Mouse (Mus musculus): Measurements from ENCODE around the gene Rnf6. TPM values are rescaled to one million over a fixed set of nuclear protein-coding genes. Genes with fewer than 3 reads are reported as not detected.

Gene Rnf6
- total and polyA plus RNA-seq, 3 experiments, result 15.6 to 43.1 (median 40.6) TPM

- Histone ChIP-seq H3K4me3 (no peak overlapping the region), H3K27ac (no peak overlapping the region), H3K27me3 (ENCODE audit: control insufficient read depth, insufficient read depth, low read length) (no peaks in the 10 kb centered on the region), H3K36me3 (ENCODE audit: control insufficient read depth, insufficient read depth, low read length) (peaks cover 12% of the 10 kb centered on the region), H3K9ac (ENCODE audit: low read depth, low read length) (no peak overlapping the region), H3K79me2 (replicated peaks; ENCODE audit: control insufficient read depth, insufficient read depth, low read length) (peaks cover 7% of the 10 kb centered on the region), H3K4me1 (ENCODE audit: control insufficient read depth, insufficient read depth, low read length) (peaks cover 7% of the 10 kb centered on the region)
- intact Hi-C loops (cut with DNase I), result loop anchor here (5.0 kb wide), 1 partner anchor 53 kb away; no protein-coding TSS in a partner anchor
- TF ChIP-seq CTCF (IDR thresholded peaks at IDR 0.05), result no peak
- no peak for DNase-seq
- 63% methylated on average over 1 of the region's 1 CpGs for WGBS
These were observed 13.0 kb upstream of the Rnf6 start for GRCm38 (mm10) chr5:146234336-146234735.

- no peak overlapping the region for H3K9ac ChIP-seq (ENCODE audit: low read depth, low read length)
- H3K4me3 ChIP-seq, result peak overlapping the region; percentile 68
- H3K79me2 ChIP-seq (replicated peaks; ENCODE audit: control insufficient read depth, insufficient read depth, low read length), result peaks cover 7% of the 10 kb centered on the region
- TF ChIP-seq CTCF (IDR thresholded peaks at IDR 0.05), result no peak
- no peak for TF ChIP-seq POLR2A (IDR thresholded peaks at IDR 0.05; ENCODE audit: insufficient read depth, low read depth, low read length)
- TF ChIP-seq EP300 (IDR thresholded peaks at IDR 0.05; ENCODE audit: insufficient read depth, low read depth, low read length), result no peak
- peaks cover 12% of the 10 kb centered on the region for H3K36me3 ChIP-seq (ENCODE audit: control insufficient read depth, insufficient read depth, low read length)
- intact Hi-C loops (cut with DNase I), result loop anchor here (5.0 kb wide), 1 partner anchor 54 kb away; no protein-coding TSS in a partner anchor
- H3K4me1 ChIP-seq (ENCODE audit: control insufficient read depth, insufficient read depth, low read length), result peaks cover 7% of the 10 kb centered on the region
- no peak overlapping the region; the same call in 1 of the 2 replicates for H3K27ac ChIP-seq
- no peak for DNase-seq
- WGBS, result 10% methylated on average over 11 of the region's 11 CpGs
- no peaks in the 10 kb centered on the region for H3K27me3 ChIP-seq (ENCODE audit: control insufficient read depth, insufficient read depth, low read length)
These were observed 11.5 kb upstream of the Rnf6 start for GRCm38 (mm10) chr5:146232816-146233215.

GRCm38 (mm10) chr5:146232056-146232675 is 10.8 kb upstream of the Rnf6 start:
- peaks cover 12% of the 10 kb centered on the region for H3K36me3 ChIP-seq (ENCODE audit: control insufficient read depth, insufficient read depth, low read length)
- H3K4me1 ChIP-seq (ENCODE audit: control insufficient read depth, insufficient read depth, low read length), result peaks cover 7% of the 10 kb centered on the region
- peak overlapping the region; percentile 93; the same call in 1 of the 2 replicates for H3K9ac ChIP-seq (ENCODE audit: low read depth, low read length)
- TF ChIP-seq CTCF (IDR thresholded peaks at IDR 0.05) (no peak), POLR2A (IDR thresholded peaks at IDR 0.05; ENCODE audit: insufficient read depth, low read depth, low read length) (no peak)
- no peak for DNase-seq
- 10% methylated on average over 6 of the region's 6 CpGs for WGBS
- no peaks in the 10 kb centered on the region for H3K27me3 ChIP-seq (ENCODE audit: control insufficient read depth, insufficient read depth, low read length)
- intact Hi-C loops (cut with DNase I), result loop anchor here (5.0 kb wide), 1 partner anchor 55 kb away; no protein-coding TSS in a partner anchor
- H3K79me2 ChIP-seq (replicated peaks; ENCODE audit: control insufficient read depth, insufficient read depth, low read length), result peaks cover 7% of the 10 kb centered on the region
- H3K27ac ChIP-seq, result peak overlapping the region; percentile 93
- H3K4me3 ChIP-seq, result peak overlapping the region; percentile 68

DNA sequence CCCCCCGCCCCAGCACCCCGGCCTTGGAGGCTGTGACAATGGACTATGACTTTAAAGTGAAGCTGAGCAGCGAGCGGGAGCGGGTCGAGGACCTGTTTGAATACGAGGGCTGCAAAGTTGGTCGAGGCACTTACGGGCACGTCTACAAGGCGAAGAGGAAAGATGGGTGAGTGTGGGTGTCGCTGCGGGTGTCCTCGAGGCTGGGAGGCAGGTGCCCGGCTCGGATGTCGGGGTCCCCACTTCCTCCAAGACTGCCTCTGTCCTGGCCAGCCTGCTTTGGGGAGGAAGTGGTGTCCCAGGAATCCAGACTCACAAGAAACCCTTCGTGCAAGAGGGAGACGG is 10.3 kb upstream of the Rnf6 start:
- Histone ChIP-seq H3K27me3 (ENCODE audit: control insufficient read depth, insufficient read depth, low read length) (no peaks in the 10 kb centered on the region), H3K4me1 (ENCODE audit: control insufficient read depth, insufficient read depth, low read length) (peaks cover 7% of the 10 kb centered on the region), H3K4me3 (peak overlapping the region; percentile 68), H3K27ac (peak overlapping the region; percentile 93), H3K36me3 (ENCODE audit: control insufficient read depth, insufficient read depth, low read length) (peaks cover 12% of the 10 kb centered on the region), H3K9ac (ENCODE audit: low read depth, low read length) (peak overlapping the region; percentile 93), H3K79me2 (replicated peaks; ENCODE audit: control insufficient read depth, insufficient read depth, low read length) (peaks cover 7% of the 10 kb centered on the region)
- no peak for DNase-seq
- under 1% methylated on average over 19 of the region's 19 CpGs for WGBS
- TF ChIP-seq CTCF (IDR thresholded peaks at IDR 0.05) (no peak), POLR2A (IDR thresholded peaks at IDR 0.05; ENCODE audit: insufficient read depth, low read depth, low read length) (no peak), EP300 (IDR thresholded peaks at IDR 0.05; ENCODE audit: insufficient read depth, low read depth, low read length) (no peak)
- intact Hi-C loops (cut with DNase I), result loop anchor here (1.0 to 5.0 kb wide), 2 partner anchors 10 to 56 kb away; partner anchors contain the start of gene Rnf6

- TF ChIP-seq CTCF (IDR thresholded peaks at IDR 0.05), result no peak
- TF ChIP-seq POLR2A (IDR thresholded peaks at IDR 0.05; ENCODE audit: insufficient read depth, low read depth, low read length), result peak; percentile 89
- no peak for TF ChIP-seq EP300 (IDR thresholded peaks at IDR 0.05; ENCODE audit: insufficient read depth, low read depth, low read length)
- peak; percentile 94 to 95 for DNase-seq
- peak within 1 kb of the TSS; percentile 93 for H3K27ac ChIP-seq
- H3K4me1 ChIP-seq (ENCODE audit: control insufficient read depth, insufficient read depth, low read length), result peaks cover 6% of the 10 kb centered on the region
- under 1% methylated on average over 95 of the region's 102 CpGs for WGBS
- intact Hi-C loops (cut with DNase I), result loop anchor here (1.0 to 5.0 kb wide), 2 partner anchors 10 to 56 kb away; partner anchors contain the start of gene Rnf6
- peak within 1 kb of the TSS; percentile 68 for H3K4me3 ChIP-seq
- peaks cover 8% of the 10 kb centered on the region for H3K36me3 ChIP-seq (ENCODE audit: control insufficient read depth, insufficient read depth, low read length)
- H3K79me2 ChIP-seq (replicated peaks; ENCODE audit: control insufficient read depth, insufficient read depth, low read length), result peaks cover 6% of the 10 kb centered on the region
- H3K27me3 ChIP-seq (ENCODE audit: control insufficient read depth, insufficient read depth, low read length), result no peaks in the 10 kb centered on the region
- H3K9ac ChIP-seq (ENCODE audit: low read depth, low read length), result peak within 1 kb of the TSS; percentile 93
These were observed 9.7 kb upstream of the Rnf6 start, which contains the start of gene Cdk8 for GRCm38 (mm10) chr5:146230864-146231654. TSS of gene Cdk8 (plus strand) at chr5:146231230.
